Mouse (Mus musculus) heart, embryonic 16.5 days (tissue): Measurements from ENCODE around the gene Ahrr. TPM values are rescaled to one million over a fixed set of nuclear protein-coding genes. Genes with fewer than 3 reads are reported as not detected.
A peak's percentile ranks its signal among the peaks of the same experiment; 100 is the strongest.

Experiments
- ATAC-seq: fragments of 200-750 bp; cut with Nextera tagmentation; replicated peaks from 2 replicates; pipeline ENCODE4 v1.8.0; 2017; ENCODE audit warnings: moderate number of reproducible peaks; ENCODE audit not compliant: insufficient read depth, low FRiP score; ENCODE audit errors: extremely low read depth
- H3K27ac ChIP-seq: fragments of 300-500 bp; sonication (generic); 2 replicates; pipeline ENCODE4 v1.5.1; 2014; ENCODE audit warnings: mild to moderate bottlenecking, low read length, control low read depth, moderate library complexity
- H3K27me3 ChIP-seq: fragments of 300-500 bp; sonication (generic); 2 replicates; pipeline ENCODE4 v1.6.1; 2014; ENCODE audit warnings: low read length, mixed read lengths; ENCODE audit not compliant: control insufficient read depth, insufficient read depth
- H3K36me3 ChIP-seq: fragments of 300-500 bp; sonication (generic); 2 replicates; pipeline ENCODE4 v1.6.1; 2014; ENCODE audit not compliant: control insufficient read depth, insufficient read depth
- H3K4me1 ChIP-seq: fragments of 300-500 bp; sonication (generic); 2 replicates; pipeline ENCODE4 v1.6.1; 2014; ENCODE audit warnings: low read length, mixed read lengths; ENCODE audit not compliant: control insufficient read depth, insufficient read depth
- H3K4me2 ChIP-seq: fragments of 300-500 bp; sonication (generic); 2 replicates; pipeline ENCODE4 v1.6.1; 2014; ENCODE audit warnings: low read depth, mild to moderate bottlenecking, control low read depth, low read length
- H3K4me3 ChIP-seq: fragments of 300-500 bp; sonication (generic); 2 replicates; pipeline ENCODE4 v1.5.1; 2014; ENCODE audit warnings: mild to moderate bottlenecking, control low read depth, low read length
- H3K9ac ChIP-seq: fragments of 300-500 bp; sonication (generic); 2 replicates; pipeline ENCODE4 v1.6.1; 2014; ENCODE audit warnings: low read length, control low read depth
- H3K9me3 ChIP-seq: fragments of 300-500 bp; sonication (generic); replicated peaks from 2 replicates; pipeline ENCODE4 v1.6.1; 2016; ENCODE audit warnings: low read length; ENCODE audit not compliant: control insufficient read depth
- WGBS: fragments of 180-500 bp; shearing (Covaris S2); extraction: QIAGEN DNeasy Blood & Tissue Kit; methylation state at CpG from one replicate; pipeline ENCODE4 v1.1.7; 2014; 5-methylcytosine and 5-hydroxymethylcytosine counted together
- polyA plus RNA-seq: library from polyadenylated mRNA; unstranded; fragments of >200 nt; fragmentation: Nextera tagmentation; extraction: Ambion mirVana; gene quantifications from 2 replicates; pipeline ENCODE4 v1.2.1, GENCODE M21; 2015

Ahrr gene
- polyA plus RNA-seq, 1 experiment from 2014 or later = 1.5 TPM

- ATAC-seq = no peak
- no peak overlapping the region for H3K4me2 ChIP-seq
- H3K9me3 ChIP-seq = no peaks in the 10 kb centered on the region
- no peak overlapping the region for H3K27ac ChIP-seq
- no peaks in the 10 kb centered on the region for H3K4me1 ChIP-seq
- H3K27me3 ChIP-seq = no peaks in the 10 kb centered on the region
- WGBS = 80% methylated on average over 3 of the region's 3 CpGs
- H3K4me3 ChIP-seq = no peak overlapping the region
- H3K9ac ChIP-seq = no peak overlapping the region
- peaks cover 21% of the 10 kb centered on the region for H3K36me3 ChIP-seq
Observed at GRCm38 (mm10) chr13:74196451-74196850, 95.7 kb downstream of the Ahrr start.

- Histone ChIP-seq H3K4me3 (no peak overlapping the region), H3K36me3 (peaks cover 34% of the 10 kb centered on the region), H3K9me3 (no peaks in the 10 kb centered on the region), H3K4me1 (no peaks in the 10 kb centered on the region), H3K27ac (no peak overlapping the region), H3K9ac (no peak overlapping the region), H3K4me2 (no peak overlapping the region), H3K27me3 (no peaks in the 10 kb centered on the region)
- WGBS = 77% methylated on average over 6 of the region's 6 CpGs
- ATAC-seq = no peak
Observed at GRCm38 (mm10) chr13:74192613-74193012, 99.5 kb downstream of the Ahrr start.

- no peak for ATAC-seq
- H3K27ac ChIP-seq = no peak overlapping the region
- no peaks in the 10 kb centered on the region for H3K9me3 ChIP-seq
- no peak overlapping the region for H3K4me3 ChIP-seq
- H3K4me2 ChIP-seq = no peak overlapping the region
- H3K27me3 ChIP-seq = no peaks in the 10 kb centered on the region
- H3K9ac ChIP-seq = no peak overlapping the region
- no peaks in the 10 kb centered on the region for H3K4me1 ChIP-seq
- WGBS = 82% methylated on average over 5 of the region's 5 CpGs
- H3K36me3 ChIP-seq = peaks cover 27% of the 10 kb centered on the region
Observed at GRCm38 (mm10) chr13:74183011-74183695, 109.0 kb downstream of the Ahrr start.

GRCm38 (mm10) chr13:74172036-74172435 lies 120.1 kb downstream of the Ahrr start:
- Histone ChIP-seq H3K4me3 (no peak overlapping the region), H3K27me3 (no peaks in the 10 kb centered on the region), H3K36me3 (peaks cover 43% of the 10 kb centered on the region), H3K4me2 (no peak overlapping the region), H3K9ac (no peak overlapping the region), H3K4me1 (peaks cover 4% of the 10 kb centered on the region; the same call in 1 of the 2 replicates), H3K27ac (no peak overlapping the region), H3K9me3 (no peaks in the 10 kb centered on the region)
- no peak for ATAC-seq
- over 99% methylated on average over 5 of the region's 5 CpGs for WGBS

- Histone ChIP-seq H3K4me2 (no peak overlapping the region), H3K9me3 (no peaks in the 10 kb centered on the region), H3K27me3 (no peaks in the 10 kb centered on the region), H3K4me1 (peaks cover 10% of the 10 kb centered on the region), H3K36me3 (peaks cover 38% of the 10 kb centered on the region), H3K9ac (no peak overlapping the region), H3K27ac (no peak overlapping the region), H3K4me3 (no peak overlapping the region)
- ATAC-seq = no peak
- WGBS = 82% methylated on average over 10 of the region's 10 CpGs
Observed at GRCm38 (mm10) chr13:74169446-74170164, 122.5 kb downstream of the Ahrr start.

GRCm38 (mm10) chr13:74167492-74167891 lies 124.6 kb downstream of the Ahrr start:
- Histone ChIP-seq H3K4me3 (no peak overlapping the region), H3K4me2 (no peak overlapping the region), H3K9ac (no peak overlapping the region; the same call in 1 of the 2 replicates), H3K9me3 (no peaks in the 10 kb centered on the region), H3K27me3 (no peaks in the 10 kb centered on the region), H3K4me1 (peaks cover 10% of the 10 kb centered on the region), H3K36me3 (peaks cover 22% of the 10 kb centered on the region), H3K27ac (no peak overlapping the region)
- ATAC-seq = no peak
- WGBS = 49% methylated on average over 2 of the region's 2 CpGs

GRCm38 (mm10) chr13:74167057-74167413 lies 125.1 kb downstream of the Ahrr start:
- no peak overlapping the region for H3K27ac ChIP-seq
- whole genome bisulfite sequencing = 10% methylated on average over 9 of the region's 9 CpGs
- no peak for ATAC-seq

GRCm38 (mm10) chr13:74166348-74167056 lies 125.6 kb downstream of the Ahrr start:
- no peak overlapping the region for H3K27ac ChIP-seq
- H3K4me3 ChIP-seq = peak overlapping the region; percentile 64
- H3K4me2 ChIP-seq = peak overlapping the region; percentile 86
- no peaks in the 10 kb centered on the region for H3K9me3 ChIP-seq
- peaks cover 10% of the 10 kb centered on the region for H3K4me1 ChIP-seq
- no peaks in the 10 kb centered on the region for H3K27me3 ChIP-seq
- WGBS = 7% methylated on average over 19 of the region's 19 CpGs
- ATAC-seq = peak; percentile 73
- H3K36me3 ChIP-seq = peaks cover 14% of the 10 kb centered on the region
- H3K9ac ChIP-seq = peak overlapping the region; percentile 76

More at GRCm38 (mm10) chr13:74167057-74167413, 125.1 kb downstream of the Ahrr start:
- H3K36me3 ChIP-seq = peaks cover 19% of the 10 kb centered on the region
- H3K9ac ChIP-seq = peak overlapping the region; percentile 76
- H3K4me3 ChIP-seq = peak overlapping the region; percentile 64
- H3K4me2 ChIP-seq = peak overlapping the region; percentile 86
- H3K27me3 ChIP-seq = no peaks in the 10 kb centered on the region
- H3K4me1 ChIP-seq = peaks cover 10% of the 10 kb centered on the region
- H3K9me3 ChIP-seq = no peaks in the 10 kb centered on the region
